Mouse (Mus musculus): ENCODE data around the gene Mboat2.

The Mboat2 gene

GRCm38 (mm10) chr12:24830766-24831152, at the start of gene Mboat2:
Gene Mboat2 (plus strand): TSS chr12:24830879.
- in situ Hi-C loops (cut with MboI, MseI) = no loop called here

GRCm38 (mm10) chr12:24783735-24784134, 46.9 kb upstream of the Mboat2 start:
- in situ Hi-C loops (cut with MboI, MseI) = no loop called here

- in situ Hi-C loops (cut with MboI, MseI) = no loop called here
Measured at GRCm38 (mm10) chr12:24785882-24786281, 44.8 kb upstream of the Mboat2 start.

- in situ Hi-C loops (cut with MboI, MseI) = no loop called here
Measured at GRCm38 (mm10) chr12:24786316-24786715, 44.4 kb upstream of the Mboat2 start.

GRCm38 (mm10) chr12:24789659-24790058, 41.0 kb upstream of the Mboat2 start:
- in situ Hi-C loops (cut with MboI, MseI) = no loop called here

- in situ Hi-C loops (cut with MboI, MseI) = no loop called here
Measured at GRCm38 (mm10) chr12:24811230-24811629, 19.4 kb upstream of the Mboat2 start.

- in situ Hi-C loops (cut with MboI, MseI) = no loop called here
Measured at GRCm38 (mm10) chr12:24811906-24812305, 18.8 kb upstream of the Mboat2 start.

GRCm38 (mm10) chr12:24822831-24823230, 7.8 kb upstream of the Mboat2 start:
- in situ Hi-C loops (cut with MboI, MseI) = no loop called here

GRCm38 (mm10) chr12:24823636-24824354, 6.9 kb upstream of the Mboat2 start:
- in situ Hi-C loops (cut with MboI, MseI) = no loop called here

- in situ Hi-C loops (cut with MboI, MseI) = no loop called here
Measured at GRCm38 (mm10) chr12:24830086-24830485, 593 bp upstream of the Mboat2 start.

GRCm38 (mm10) chr12:24831153-24831963, 679 bp downstream of the Mboat2 start:
- in situ Hi-C loops (cut with MboI, MseI) = no loop called here

GRCm38 (mm10) chr12:24831964-24832427, 1.3 kb downstream of the Mboat2 start:
- in situ Hi-C loops (cut with MboI, MseI) = no loop called here

- in situ Hi-C loops (cut with MboI, MseI) = no loop called here
Measured at GRCm38 (mm10) chr12:24832438-24832837, 1.8 kb downstream of the Mboat2 start.

GRCm38 (mm10) chr12:24837947-24838346, 7.3 kb downstream of the Mboat2 start:
- in situ Hi-C loops (cut with MboI, MseI) = no loop called here

GRCm38 (mm10) chr12:24841115-24841879, 10.6 kb downstream of the Mboat2 start:
- in situ Hi-C loops (cut with MboI, MseI) = no loop called here

- in situ Hi-C loops (cut with MboI, MseI) = no loop called here
Measured at GRCm38 (mm10) chr12:24842299-24842910, 11.7 kb downstream of the Mboat2 start.

- in situ Hi-C loops (cut with MboI, MseI) = no loop called here
Measured at GRCm38 (mm10) chr12:24843395-24844072, 12.9 kb downstream of the Mboat2 start.

GRCm38 (mm10) chr12:24845344-24845743, 14.7 kb downstream of the Mboat2 start:
- in situ Hi-C loops (cut with MboI, MseI) = no loop called here

- in situ Hi-C loops (cut with MboI, MseI) = no loop called here
Measured at GRCm38 (mm10) chr12:24848107-24848506, 17.4 kb downstream of the Mboat2 start.

- in situ Hi-C loops (cut with MboI, MseI) = no loop called here
Measured at GRCm38 (mm10) chr12:24857354-24857753, 26.7 kb downstream of the Mboat2 start.

GRCm38 (mm10) chr12:24859357-24859756, 28.7 kb downstream of the Mboat2 start:
- in situ Hi-C loops (cut with MboI, MseI) = no loop called here
